Mouse (Mus musculus) kidney, adult 2 months (tissue): Measurements from ENCODE around the gene Nemp1. TPM values are rescaled to one million over a fixed set of nuclear protein-coding genes. Genes with fewer than 3 reads are reported as not detected.

Experiments
- DNase-seq: peaks from one replicate; pipeline ENCODE4 v3.0.0; 2021
- H3K27ac ChIP-seq: fragments of 200-500 bp; 2 replicates; pipeline ENCODE4 v1.5.1; 2012; ENCODE audit warnings: low read depth, low read length, control low read depth, inconsistent platforms; ENCODE audit not compliant: insufficient read depth
- H3K27me3 ChIP-seq: fragments of 200-500 bp; replicated peaks from 2 replicates; pipeline ENCODE4 v1.6.1; 2012; ENCODE audit warnings: mild to moderate bottlenecking, moderate library complexity, low read length, inconsistent platforms; ENCODE audit not compliant: control insufficient read depth, insufficient read depth
- H3K36me3 ChIP-seq: fragments of 200-500 bp; 2 replicates; pipeline ENCODE4 v1.6.1; 2012; ENCODE audit warnings: mild to moderate bottlenecking, moderate library complexity, low read length, inconsistent platforms; ENCODE audit not compliant: control insufficient read depth, insufficient read depth
- H3K4me1 ChIP-seq: fragments of 200-500 bp; 2 replicates; pipeline ENCODE4 v1.6.1; 2011; ENCODE audit warnings: low read length; ENCODE audit not compliant: control insufficient read depth, insufficient read depth
- H3K4me3 ChIP-seq: fragments of 200-500 bp; 2 replicates; pipeline ENCODE4 v1.5.1; 2011; ENCODE audit warnings: mild to moderate bottlenecking, low read depth, low read length, control low read depth; ENCODE audit not compliant: insufficient read depth
- CTCF ChIP-seq: fragments of 200-500 bp; conservative IDR thresholded peaks from 2 replicates; pipeline ENCODE4 v1.5.1; 2011; ENCODE audit warnings: low read depth, mild to moderate bottlenecking, control low read depth, low read length, moderate library complexity, mixed read lengths; ENCODE audit not compliant: insufficient read depth, insufficient read length
- POLR2A ChIP-seq: fragments of 200-500 bp; IDR thresholded peaks from one replicate; pipeline ENCODE4 v1.6.1; 2011; ENCODE audit warnings: low read depth, low read length, control low read depth
- WGBS: fragments of 180-500 bp; shearing (Covaris S2); methylation state at CpG from one replicate; pipeline ENCODE4 v1.1.7; 2018; 5-methylcytosine and 5-hydroxymethylcytosine counted together
- polyA plus RNA-seq: library from polyadenylated mRNA; depleted of rRNA; stranded (reverse); fragments of >200 nt; gene quantifications from 2 replicates; pipeline ENCODE4 v1.2.3, GENCODE M21; 2012

The Nemp1 gene
- polyA plus RNA-seq, 1 experiment: 2.5 TPM

DNA sequence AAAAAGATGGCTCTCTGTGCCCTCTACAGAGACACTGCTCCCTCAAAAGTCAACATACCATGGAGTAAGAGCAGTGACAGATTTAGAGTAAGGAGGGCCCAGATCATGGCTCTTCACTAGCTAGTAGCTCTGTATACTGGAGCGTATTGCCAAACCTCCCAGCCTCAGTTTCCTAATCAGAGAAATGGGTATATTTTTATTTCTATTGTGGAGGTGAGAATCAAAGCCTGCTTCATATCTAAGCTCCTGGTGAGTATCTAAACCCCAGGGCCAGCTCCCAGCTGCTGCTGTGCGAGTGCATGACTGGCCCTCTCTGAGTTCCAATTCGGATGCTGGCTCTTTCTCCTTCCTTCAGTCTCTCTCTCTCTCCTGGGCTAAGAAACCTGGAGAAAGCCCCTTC is 57.5 kb downstream of the Nemp1 start, which contains the start of gene Tac2:
TSS of gene Tac2 (plus strand) at position 301 of the 400 bp plus-strand sequence.
- TF ChIP-seq CTCF: no peak
- no peak for TF ChIP-seq POLR2A
- 86% methylated on average over 3 of the region's 3 CpGs for WGBS
- Histone ChIP-seq H3K27ac (no peak within 1 kb of the TSS), H3K4me3 (no peak within 1 kb of the TSS), H3K4me1 (no peaks in the 10 kb centered on the region), H3K27me3 (no peaks in the 10 kb centered on the region), H3K36me3 (no peaks in the 10 kb centered on the region)
- no peak for DNase-seq

- H3K4me3 ChIP-seq: no peak overlapping the region
- DNase-seq: no peak
- 76% methylated on average over 4 of the region's 4 CpGs for WGBS
These were observed 58.4 kb downstream of the Nemp1 start for GRCm38 (mm10) chr10:127725136-127725535.

DNA sequence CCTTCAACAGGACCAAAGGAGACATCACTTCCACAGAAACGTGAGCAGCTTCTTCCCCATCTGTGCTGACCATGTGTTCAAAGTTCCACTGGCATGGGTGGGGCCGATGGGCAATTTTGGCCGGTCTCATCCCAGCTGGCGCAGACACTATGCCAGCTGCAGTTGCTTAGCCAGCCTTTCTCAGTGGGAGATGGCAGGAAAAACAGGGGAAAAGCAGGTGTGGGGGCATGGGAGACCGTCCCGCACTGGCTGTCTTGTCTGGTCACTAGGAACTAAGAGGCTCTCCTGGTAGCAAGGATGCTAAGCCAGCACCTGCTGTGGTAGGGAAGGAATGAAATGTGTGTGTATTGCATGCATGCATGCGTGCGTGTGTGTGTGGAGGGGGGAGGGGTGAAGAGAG is 61.7 kb downstream of the Nemp1 start:
- Histone ChIP-seq H3K36me3 (no peaks in the 10 kb centered on the region), H3K4me1 (no peaks in the 10 kb centered on the region), H3K27me3 (no peaks in the 10 kb centered on the region), H3K27ac (no peak overlapping the region), H3K4me3 (no peak overlapping the region)
- TF ChIP-seq CTCF: no peak
- TF ChIP-seq POLR2A: no peak
- no peak for DNase-seq
- WGBS: 62% methylated on average over 8 of the region's 8 CpGs

More at GRCm38 (mm10) chr10:127725136-127725535, 58.4 kb downstream of the Nemp1 start:
- no peaks in the 10 kb centered on the region for H3K36me3 ChIP-seq
- no peaks in the 10 kb centered on the region for H3K4me1 ChIP-seq
- TF ChIP-seq CTCF (no peak), POLR2A (no peak)
- H3K27me3 ChIP-seq: no peaks in the 10 kb centered on the region
- no peak overlapping the region for H3K27ac ChIP-seq

- H3K4me1 ChIP-seq: no peaks in the 10 kb centered on the region
- H3K36me3 ChIP-seq: no peaks in the 10 kb centered on the region
- TF ChIP-seq CTCF (no peak), POLR2A (no peak)
- DNase-seq: no peak
- no peaks in the 10 kb centered on the region for H3K27me3 ChIP-seq
- 75% methylated on average over 11 of the region's 11 CpGs for WGBS
- no peak overlapping the region for H3K27ac ChIP-seq
- H3K4me3 ChIP-seq: no peak overlapping the region
These were observed 63.7 kb downstream of the Nemp1 start for GRCm38 (mm10) chr10:127730285-127730932.

GRCm38 (mm10) chr10:127730933-127731310 is 64.2 kb downstream of the Nemp1 start:
- H3K27ac ChIP-seq: no peak overlapping the region
- H3K4me3 ChIP-seq: no peak overlapping the region
- no peak for TF ChIP-seq CTCF
- TF ChIP-seq POLR2A: no peak
- no peaks in the 10 kb centered on the region for H3K36me3 ChIP-seq
- DNase-seq: no peak
- no peaks in the 10 kb centered on the region for H3K27me3 ChIP-seq
- H3K4me1 ChIP-seq: no peaks in the 10 kb centered on the region
- WGBS: 43% methylated on average over 9 of the region's 9 CpGs

- DNase-seq: no peak
- 34% methylated on average over 5 of the region's 5 CpGs for WGBS
- no peaks in the 10 kb centered on the region for H3K36me3 ChIP-seq
These were observed 64.7 kb downstream of the Nemp1 start for GRCm38 (mm10) chr10:127731397-127731796.

GRCm38 (mm10) chr10:127734434-127734833 is 67.7 kb downstream of the Nemp1 start:
- H3K4me1 ChIP-seq: peaks cover 6% of the 10 kb centered on the region; the same call in 1 of the 2 replicates
- no peaks in the 10 kb centered on the region for H3K36me3 ChIP-seq
- peak; percentile 36 for DNase-seq
- no peak overlapping the region for H3K4me3 ChIP-seq
- 33% methylated on average over 5 of the region's 5 CpGs for WGBS
- peak; percentile 64 for TF ChIP-seq CTCF
- TF ChIP-seq POLR2A: no peak
- H3K27ac ChIP-seq: no peak overlapping the region
- H3K27me3 ChIP-seq: no peaks in the 10 kb centered on the region

More at GRCm38 (mm10) chr10:127731397-127731796, 64.7 kb downstream of the Nemp1 start:
- no peak overlapping the region for H3K27ac ChIP-seq
- no peaks in the 10 kb centered on the region for H3K4me1 ChIP-seq
- no peak for TF ChIP-seq POLR2A
- no peak for TF ChIP-seq CTCF
- H3K27me3 ChIP-seq: no peaks in the 10 kb centered on the region
- no peak overlapping the region for H3K4me3 ChIP-seq
